Mouse (Mus musculus) G1E (cell line): ENCODE results near the gene Nfix.

Experiments used
- CTCF ChIP-seq: IDR thresholded peaks from 2 replicates; pipeline ENCODE4 v1.5.1; 2012; ENCODE audit warnings: low read depth, low read length, inconsistent platforms, mixed read lengths
- GATA1 ChIP-seq: IDR thresholded peaks from 2 replicates; pipeline ENCODE4 v1.6.1; 2012; ENCODE audit warnings: borderline replicate concordance, low read length, inconsistent platforms, mixed read lengths
- GATA2 ChIP-seq: IDR thresholded peaks from 2 replicates; pipeline ENCODE4 v1.6.1; 2012; ENCODE audit warnings: low read depth, low read length, inconsistent platforms, borderline replicate concordance

GRCm38 (mm10) chr8:84814240-84814554 is 14.1 kb upstream of the Nfix start:
- no peak for TF ChIP-seq CTCF
- TF ChIP-seq GATA2, result no peak
- TF ChIP-seq GATA1, result no peak
